Mouse (Mus musculus) ZHBTc4 (cell line): ENCODE measurements around the gene Cadm1.

Experiments used
- DNase-seq: peaks from one replicate; pipeline ENCODE4 v3.0.0-alpha.2; 2011; ENCODE audit warnings: low read depth, low spot score

Cadm1 gene

DNA sequence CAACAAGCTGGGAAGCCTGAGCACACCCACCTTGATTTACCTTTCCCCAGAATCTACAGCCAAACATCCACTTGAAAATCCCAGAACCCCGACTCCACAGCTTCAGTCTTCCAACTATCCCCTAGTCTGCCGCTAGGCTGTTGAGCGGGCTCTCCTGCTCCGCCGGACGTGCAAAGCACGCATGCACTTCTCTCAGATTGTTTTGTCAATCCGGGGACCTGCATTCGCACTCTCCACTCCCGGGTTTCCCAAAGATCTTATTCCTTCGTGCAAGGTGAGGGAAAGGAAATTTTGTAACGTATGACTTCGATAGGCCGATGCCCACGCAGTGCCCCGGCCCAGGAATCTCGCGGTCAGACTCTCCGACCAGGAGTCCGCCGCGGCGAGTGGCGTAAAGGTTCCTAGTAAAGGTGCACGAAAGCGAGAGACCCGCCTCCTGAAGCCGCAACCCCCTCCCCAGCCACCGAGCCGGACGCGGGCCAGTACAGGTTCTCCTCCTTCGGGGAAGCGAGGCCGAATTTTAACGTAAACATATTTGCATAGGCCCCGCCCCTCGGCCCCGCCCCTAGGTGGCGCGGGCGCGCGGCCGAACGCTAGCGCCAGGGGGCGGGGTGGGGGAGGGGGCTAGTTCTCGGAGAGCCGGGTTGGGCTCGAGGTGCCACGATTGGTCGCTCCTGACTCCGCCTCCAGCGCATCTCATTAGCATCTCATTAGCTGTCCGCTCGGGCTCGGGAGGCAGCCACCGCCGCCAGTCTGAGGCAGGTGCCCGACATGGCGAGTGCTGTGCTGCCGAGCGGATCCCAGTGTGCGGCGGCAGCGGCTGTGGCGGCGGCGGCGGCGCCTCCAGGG is at the start of gene Cadm1:
Gene Cadm1, plus strand, starts transcription at position 572 of the 849 bp plus-strand sequence.
- DNase-seq: peak; percentile 99

DNA sequence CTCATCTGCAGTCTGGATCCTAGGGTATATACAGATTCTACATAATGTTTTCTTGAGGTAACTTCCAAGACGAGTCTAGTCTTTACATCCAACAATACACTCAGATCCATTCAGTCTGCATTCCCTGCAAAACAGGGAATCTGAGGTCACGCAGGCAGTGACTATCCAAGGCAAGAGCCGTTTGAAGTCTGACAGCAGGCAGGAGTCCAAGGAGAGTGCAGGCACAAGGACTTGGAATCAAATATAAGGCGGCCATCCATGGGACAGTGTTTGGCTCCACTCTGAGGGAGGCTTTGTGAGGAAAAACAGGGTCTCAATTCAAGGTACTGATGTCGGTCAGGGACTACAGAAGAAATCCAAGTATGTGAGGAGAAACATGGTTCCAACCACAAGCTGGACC is 45.5 kb upstream of the Cadm1 start:
- DNase-seq: no peak

DNA sequence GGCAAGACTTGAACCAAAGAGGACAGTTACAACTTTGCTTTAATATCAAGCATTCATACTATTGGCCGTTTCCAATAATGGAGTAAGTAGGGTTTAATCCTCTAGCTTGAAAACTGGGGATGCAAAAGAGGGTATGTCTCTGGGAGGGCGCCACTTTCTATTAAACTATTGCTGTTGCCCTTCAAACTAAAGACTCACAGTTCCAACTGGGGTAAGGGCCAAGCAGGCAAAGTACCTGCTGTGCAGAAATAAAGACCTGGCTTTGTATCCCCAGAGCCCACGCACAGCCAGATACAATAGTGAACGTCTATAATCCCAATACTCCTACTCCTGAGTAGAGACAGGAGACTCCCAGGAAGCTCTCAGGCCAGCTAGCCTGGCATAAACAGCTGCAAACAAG is 44.8 kb upstream of the Cadm1 start:
- DNase-seq: no peak

DNA sequence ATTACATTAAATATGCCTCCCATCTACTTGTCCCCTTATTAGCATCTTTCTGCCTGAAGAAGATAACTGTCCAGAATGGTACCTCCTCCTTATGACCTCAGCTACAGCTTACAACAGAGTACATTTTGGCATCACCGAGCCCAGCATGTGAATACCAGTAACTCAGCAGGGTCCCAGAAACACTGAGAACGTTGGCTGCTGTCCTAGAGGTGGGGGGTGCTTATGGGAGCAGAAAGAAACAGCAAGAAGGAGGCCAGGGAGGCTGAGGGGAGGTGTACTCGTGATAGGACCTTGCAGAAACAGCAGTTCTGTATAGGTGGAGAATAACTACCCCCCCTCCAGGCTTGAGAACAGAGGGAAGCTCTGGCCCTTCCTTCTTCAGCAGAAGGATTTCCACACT is 30.2 kb upstream of the Cadm1 start:
- no peak for DNase-seq

DNA sequence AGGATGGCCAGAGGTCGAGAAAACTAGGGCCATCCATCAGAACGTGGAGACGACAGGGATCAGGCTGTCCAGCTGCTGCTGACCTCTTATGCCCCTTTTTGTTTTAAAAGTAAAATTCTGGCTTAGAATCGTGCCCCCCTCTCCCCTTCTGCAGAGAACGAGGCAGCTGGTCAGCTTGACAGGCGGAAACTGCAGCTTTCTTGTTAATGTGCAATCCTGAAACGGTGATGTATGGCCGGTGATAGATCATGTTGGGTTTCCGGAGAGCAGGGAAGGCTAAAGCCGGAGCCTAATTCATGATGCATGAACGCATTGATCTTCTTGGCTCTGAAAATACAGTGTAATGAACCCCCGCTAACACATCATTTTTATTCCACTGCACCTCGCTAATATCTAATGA is 24.0 kb upstream of the Cadm1 start:
- DNase-seq: no peak

DNA sequence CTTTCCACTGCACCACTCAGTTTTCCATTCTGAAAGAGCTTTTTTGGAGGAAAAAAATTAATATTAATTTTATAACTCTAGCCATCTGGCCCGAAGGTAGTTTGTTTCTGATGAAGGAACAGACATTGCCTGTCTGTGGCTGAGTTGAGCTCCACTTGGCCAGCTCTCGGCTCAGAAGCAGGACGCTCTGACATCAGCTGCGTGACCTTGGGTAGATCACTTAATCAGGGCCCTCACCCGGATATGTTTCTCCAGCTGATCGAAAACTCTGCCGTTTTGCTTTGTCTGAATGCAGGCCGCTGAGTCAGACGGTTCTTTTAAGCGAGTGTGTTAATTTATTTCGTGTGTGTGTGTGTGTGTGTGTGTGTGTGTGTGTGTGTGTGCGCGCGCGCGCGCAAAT is 23.1 kb upstream of the Cadm1 start:
- DNase-seq: no peak

DNA sequence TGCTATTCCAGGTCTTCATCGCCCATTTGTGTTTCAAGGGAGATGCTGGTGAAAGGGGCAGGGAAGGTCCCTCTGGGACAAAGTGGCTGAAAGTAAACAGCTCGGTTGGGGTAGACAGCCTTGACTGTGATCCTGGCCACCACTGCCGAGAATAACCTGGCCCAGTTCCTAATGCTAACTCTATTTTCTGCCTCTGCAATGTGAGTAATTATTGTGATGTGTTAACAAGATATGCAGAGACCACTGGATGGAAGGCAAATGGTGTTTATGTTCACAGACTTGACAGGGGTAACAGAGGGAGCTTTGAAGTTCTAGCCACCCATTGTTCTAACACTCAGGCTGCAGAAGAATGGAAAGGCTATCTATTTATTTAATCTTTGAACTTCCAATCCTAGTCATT is 21.9 kb upstream of the Cadm1 start:
- no peak for DNase-seq

DNA sequence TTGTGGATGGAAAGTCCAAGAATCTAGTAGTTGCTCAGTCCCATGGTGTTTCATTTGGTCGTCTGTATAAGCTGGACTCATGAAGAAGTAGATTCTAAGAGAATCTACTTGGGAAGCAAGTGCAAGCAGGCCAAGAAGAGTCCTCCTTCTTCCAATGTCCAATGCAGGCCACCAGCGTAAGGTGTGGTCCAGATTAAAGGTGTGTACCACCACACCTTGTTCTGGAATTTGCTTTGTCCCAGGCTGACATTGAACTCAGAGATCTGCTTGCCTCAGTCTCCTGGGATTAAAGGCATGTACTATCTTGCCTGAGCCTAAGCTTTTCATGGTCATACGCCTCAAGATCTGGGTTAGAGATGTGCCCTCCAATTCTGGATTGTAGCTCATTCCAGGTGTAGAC is 17.5 kb upstream of the Cadm1 start:
- DNase-seq: peak; percentile 39

DNA sequence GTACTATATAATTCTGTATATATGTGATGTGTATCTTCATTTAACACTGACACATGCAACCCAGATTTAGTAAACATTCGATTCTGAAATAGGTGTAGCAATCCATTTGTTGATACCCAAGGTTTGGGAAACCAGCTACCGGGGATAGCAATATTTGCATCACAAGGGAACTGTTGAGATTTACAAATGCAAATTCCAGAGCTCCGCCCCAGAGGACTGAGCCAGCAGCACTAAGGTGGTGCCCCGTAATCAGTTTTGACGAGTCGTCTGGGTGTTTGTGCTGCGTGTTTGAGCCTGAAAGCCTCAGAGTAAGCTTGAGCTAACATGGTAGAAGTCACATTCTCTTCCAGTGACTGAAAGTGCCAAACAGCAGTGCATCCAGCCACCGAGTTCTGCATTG is 15.7 kb upstream of the Cadm1 start:
- peak; percentile 84 for DNase-seq

DNA sequence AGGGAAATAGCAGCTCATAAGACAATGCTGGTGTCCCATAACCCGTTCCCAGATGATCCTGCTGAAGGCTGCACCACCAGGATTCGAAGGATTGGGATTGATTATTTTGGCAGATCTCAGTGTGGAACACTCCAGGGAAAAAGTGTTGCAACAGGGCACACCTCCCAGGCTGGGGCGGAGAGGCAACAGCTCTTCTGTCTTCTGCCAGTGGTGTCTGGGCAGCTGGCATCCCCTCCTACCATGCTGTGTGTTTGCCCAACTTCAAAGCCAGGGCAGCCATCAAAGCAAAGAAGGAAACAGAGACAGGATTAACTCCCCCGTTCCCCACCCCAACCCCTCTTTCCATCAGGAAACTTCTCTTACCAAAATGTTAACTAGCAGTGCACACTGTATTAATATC is 13.7 kb upstream of the Cadm1 start:
- DNase-seq: no peak

DNA sequence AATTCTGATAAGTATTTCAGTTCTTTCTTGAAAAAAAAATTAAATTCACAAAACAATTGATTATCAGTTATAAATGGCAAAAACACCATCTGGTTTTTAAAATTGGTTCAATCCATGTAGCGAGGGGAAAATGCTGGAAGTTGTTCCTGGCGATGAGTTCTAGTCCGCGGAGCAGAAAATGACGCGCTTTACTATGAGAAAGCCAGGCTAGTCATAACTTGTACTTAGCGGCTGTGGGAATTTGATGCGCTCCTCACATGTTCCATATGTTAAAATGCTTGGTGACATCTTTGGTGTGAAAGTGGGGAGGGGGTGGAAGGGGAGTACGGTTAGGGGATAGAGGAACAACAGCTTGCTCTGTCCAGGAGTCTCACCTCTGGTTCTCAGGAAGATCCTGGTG is 2.7 kb upstream of the Cadm1 start:
- DNase-seq: no peak

DNA sequence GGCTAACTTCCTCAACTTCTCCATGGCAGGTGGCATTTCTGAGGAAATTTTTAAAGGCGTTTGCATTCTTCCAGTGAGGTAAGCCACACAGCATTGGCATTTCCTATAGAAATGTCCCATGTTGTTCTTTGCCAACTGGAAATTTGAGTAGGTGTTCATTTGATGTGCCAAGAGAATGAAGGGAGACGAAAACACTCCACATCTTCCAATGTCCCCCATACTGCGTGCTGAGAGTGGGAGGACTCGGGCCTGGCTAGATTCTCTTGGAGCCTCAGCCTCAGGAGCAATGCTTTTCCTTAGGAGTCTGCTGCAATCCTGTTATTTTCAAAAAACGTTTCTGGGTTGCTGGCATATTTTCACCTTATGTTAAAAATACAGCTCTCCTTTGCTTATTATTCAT is 2.2 kb upstream of the Cadm1 start:
- DNase-seq: no peak

DNA sequence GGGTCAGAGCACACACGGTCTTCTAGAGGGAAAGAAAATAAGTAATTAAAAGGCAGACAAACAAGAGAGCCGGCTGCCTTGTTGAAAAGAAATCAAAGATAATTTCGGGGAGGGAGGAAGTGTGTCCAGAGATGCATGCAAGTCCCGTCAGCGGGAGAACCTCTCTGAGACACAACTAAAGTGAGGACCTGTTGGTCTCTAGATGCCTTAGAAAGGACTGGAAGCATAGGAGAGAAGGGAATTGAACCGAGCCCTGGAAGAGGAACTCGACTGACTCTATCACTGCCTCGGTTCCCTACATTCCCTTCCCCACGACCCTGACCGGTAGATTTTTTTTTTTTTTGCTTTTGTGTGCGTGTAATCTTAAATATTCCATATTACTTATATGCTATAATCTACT is 791 bp upstream of the Cadm1 start:
- peak; percentile 11 for DNase-seq

DNA sequence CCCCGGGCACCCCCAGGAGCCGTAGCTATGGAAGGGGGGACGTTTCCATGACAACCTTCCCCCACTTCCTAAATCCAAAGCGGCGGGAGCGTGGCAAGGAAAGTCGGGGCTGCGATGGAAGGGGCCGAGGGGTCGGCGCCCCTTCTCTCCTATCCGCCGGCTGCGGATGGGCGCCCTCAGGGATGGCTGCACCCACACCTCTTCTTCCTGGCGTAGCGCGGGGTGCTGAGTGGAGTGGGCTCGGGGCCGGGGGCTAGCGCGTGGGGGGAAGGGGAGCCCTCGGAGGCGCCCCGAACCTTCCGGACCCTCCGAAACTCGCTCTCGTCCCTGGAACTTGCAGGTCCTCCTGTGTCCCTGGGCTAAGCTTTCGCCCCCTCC is 560 bp downstream of the Cadm1 start:
- no peak for DNase-seq

DNA sequence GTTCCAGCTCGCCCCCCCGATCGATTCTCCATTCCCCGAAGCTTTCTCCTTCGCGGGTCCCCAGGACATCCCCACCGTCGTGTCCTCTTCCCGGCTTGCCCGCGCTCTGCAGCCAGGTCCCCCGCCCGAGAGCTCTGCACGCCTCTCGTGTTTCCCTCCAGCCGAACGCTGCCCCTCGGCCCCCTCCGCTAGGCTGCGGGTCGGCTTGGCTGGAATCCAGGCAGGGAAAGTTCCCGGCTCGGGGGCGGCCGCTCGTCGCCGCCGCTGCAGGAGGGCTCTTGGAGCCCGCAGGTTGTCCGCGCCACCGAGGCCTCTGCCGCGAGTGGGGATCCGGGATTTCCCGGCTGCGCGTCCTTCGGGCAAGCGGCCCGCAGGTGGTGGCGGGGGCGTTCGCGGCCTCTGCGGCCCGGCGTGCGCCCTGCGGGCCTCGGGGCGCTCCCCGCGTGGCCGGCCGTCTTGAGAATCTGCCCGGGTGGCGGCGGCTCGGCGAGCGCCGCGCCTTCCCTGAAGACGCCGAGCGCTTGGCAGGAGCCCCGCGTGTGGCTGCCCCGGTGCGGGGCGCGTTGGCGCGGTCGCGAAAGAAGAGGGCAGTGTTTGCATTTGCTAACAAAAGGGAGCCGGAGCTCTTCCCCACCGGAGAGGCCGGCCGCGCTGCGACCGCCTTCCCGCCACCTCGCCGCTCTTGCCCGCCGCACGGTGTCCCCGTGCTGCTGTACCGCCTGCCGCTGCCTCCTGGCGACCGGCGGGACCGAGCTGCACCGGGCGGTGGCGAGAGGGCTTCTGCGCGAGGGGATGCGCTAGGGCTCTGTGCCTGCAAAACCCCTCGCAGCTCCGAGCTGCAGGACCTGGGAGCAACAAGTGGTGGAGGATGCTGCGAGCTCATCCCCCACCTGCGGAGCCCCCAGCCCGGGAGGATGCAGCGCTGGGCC is 1.2 kb downstream of the Cadm1 start:
- peak; percentile 68 for DNase-seq

DNA sequence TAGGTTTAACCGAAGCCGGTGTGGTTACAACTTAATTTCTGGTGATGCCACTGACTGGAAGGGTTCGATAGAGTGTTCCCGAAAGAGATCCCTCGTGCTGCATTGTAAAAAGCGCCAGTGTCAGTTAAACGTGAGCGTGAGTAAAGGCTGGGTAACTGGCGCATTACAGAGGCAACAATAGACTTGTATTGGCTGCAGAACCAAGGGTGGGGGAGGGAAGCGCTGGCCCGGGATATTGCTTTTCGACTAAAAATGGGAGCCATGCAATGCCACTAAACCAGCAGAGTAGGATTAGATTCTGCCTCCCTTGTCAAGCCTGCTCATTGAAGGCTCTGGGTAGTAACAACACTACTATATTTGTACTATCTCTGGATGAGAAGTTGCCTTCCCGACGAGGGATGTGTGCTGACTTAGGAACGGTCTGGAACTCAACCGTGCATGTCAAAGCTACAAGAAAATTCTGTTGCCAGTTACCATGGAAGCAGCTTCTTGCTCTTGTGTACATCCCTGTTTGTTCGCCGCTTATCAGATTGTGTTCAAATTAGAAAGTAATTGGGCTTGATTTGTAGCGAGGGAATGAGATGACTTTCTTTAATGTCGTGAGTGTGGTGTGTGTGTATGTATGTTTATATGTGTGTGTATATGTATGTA is 2.4 kb downstream of the Cadm1 start:
- peak; percentile 50 for DNase-seq

DNA sequence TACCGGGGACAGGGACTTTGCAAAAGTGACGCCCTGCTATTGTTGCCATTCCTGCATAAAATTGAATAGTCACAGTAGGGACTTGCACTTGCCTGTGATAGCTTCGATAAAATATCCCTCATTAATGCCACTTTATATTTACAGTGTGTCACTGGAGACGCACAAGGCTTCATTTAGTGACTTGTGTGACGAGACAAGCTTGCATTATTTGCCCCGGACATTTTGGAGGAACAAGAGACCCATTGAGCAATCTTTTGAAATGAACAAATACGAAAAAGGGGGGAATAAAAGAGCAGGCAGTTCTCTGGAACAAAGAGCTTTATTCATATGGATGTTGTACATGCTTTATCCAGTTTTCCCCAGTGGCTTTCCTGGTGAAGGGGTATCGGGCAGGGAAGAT is 3.5 kb downstream of the Cadm1 start:
- peak; percentile 46 for DNase-seq

DNA sequence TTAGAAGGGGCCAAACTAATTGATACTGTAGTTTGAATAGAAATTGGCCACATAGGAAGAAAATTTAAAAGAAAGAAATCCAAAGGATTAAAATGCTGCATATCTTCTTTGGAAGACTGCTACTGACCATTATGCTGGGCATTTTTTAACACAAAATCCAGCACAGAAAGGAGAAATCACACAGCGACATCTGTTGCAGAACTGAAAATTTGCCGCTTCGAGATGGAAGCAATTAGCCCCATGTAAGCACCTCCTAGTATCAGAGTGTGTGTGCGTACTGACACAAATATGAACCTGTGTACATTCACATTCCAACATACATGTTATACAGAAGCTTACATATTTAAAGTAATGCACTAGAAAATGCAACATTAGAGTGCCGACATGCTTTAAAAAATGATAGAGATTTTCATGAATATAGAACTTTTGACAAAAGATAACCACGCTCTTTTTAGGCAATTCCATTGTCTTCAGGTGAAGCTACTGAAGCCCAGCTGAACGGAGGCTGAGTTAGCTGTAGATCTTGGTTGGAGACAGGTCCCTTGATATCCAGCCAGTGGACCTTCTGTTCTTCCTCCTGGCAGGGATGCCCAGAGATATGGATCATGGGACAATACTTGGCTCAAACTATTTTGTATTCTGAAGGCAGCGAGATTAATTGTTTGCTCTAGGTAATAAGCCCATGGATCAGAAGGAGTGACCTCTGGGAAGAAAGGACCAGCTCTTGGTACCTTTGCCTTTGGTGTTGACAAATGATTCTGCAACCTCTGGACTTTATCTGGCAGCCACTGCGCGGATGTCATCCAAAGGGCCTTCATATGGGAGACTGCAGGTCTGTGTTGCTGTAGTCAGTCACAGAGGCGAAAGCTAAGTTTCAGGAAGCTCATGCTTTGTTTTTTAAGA is 4.9 kb downstream of the Cadm1 start:
- no peak for DNase-seq

DNA sequence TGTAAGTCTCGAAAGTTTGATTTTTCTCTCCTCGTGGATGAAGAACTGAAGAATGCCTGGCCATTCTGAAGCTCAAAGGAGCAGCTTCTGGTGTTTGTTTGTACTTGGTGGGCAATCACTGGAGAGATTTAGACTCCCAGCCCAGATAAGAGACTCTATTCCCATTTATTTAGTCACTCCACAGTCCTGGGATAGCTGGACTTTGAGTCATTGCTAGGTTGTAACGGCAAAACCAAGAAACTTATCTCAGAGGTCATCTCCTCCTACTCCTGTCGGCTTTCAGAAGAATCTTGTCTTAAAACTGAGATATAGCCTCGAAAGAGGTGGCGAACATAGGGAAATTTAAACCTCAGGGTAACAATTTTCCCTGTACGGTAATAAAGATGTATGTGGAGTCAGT is 15.3 kb downstream of the Cadm1 start:
- no peak for DNase-seq

DNA sequence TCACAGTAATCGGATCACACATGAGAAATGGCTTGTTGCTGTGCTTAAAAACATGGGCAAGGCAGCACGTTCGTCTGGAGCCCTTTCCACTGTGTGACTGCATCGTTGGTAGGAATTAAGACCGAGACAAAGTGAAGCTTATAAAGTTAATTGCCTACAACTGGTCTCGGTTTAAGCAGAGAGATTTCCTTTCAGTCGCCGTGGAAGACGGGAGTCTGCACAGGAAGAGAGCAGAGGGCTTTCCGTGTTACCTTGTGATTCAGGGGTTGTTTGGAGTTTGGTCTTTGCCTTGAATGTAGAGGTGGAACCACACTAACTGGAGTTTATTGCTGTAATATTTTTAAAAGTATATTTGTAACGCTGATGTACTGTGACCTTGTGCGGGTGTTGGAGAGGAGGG is 15.7 kb downstream of the Cadm1 start:
- no peak for DNase-seq

DNA sequence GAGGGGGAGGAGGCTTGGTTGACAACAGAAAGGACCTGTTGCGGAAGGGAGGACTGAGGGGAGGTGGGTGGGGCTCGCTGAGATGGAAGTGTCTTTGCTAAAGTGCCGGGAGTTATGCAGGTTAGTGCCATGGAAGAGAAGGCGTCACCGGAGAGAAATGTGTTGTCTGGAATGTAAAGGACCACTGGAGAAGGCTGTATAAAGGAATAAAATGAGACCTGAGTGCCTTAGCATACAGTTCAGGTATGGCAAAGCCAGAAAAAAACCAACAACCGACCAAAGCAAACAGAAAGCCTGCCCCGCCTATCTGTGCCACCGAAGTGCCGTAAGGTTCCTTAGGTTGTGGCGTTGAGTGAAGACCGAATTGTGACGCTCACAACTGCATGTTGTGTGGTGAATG is 18.4 kb downstream of the Cadm1 start:
- DNase-seq: no peak
